Mouse (Mus musculus) embryo, embryonic 11.5 days (tissue): Measurements from ENCODE around the gene Mtrf1l.
A peak's percentile ranks its signal among the peaks of the same experiment; 100 is the strongest.

Experiments
- DNase-seq: peaks from one replicate; pipeline ENCODE4 v3.0.0-alpha.2; 2012; ENCODE audit warnings: low read depth, low spot score

The Mtrf1l gene

GRCm38 (mm10) chr10:5804691-5805156 is 19.0 kb downstream of the Mtrf1l start:
- DNase-seq: peak; percentile 22

- no peak for DNase-seq
Observed at GRCm38 (mm10) chr10:5803739-5804138, 20.0 kb downstream of the Mtrf1l start.

GRCm38 (mm10) chr10:5802866-5803265 is 20.8 kb downstream of the Mtrf1l start:
- no peak for DNase-seq

- no peak for DNase-seq
Observed at GRCm38 (mm10) chr10:5800490-5800889, 23.2 kb downstream of the Mtrf1l start.

- no peak for DNase-seq
Observed at GRCm38 (mm10) chr10:5798069-5798468, 25.6 kb downstream of the Mtrf1l start.

- no peak for DNase-seq
Observed at GRCm38 (mm10) chr10:5790657-5791056, 33.1 kb downstream of the Mtrf1l start.

- no peak for DNase-seq
Observed at GRCm38 (mm10) chr10:5786923-5787322, 36.8 kb downstream of the Mtrf1l start.
